Mouse (Mus musculus) MEL (cell line): ENCODE measurements around the gene Gata3. TPM values are rescaled to one million over a fixed set of nuclear protein-coding genes. Genes with fewer than 3 reads are reported as not detected.

Experiments
- DNase-seq: peaks from one replicate; pipeline ENCODE4 v3.0.0; 2011; ENCODE audit warnings: low read depth, low spot score
- H3K27ac ChIP-seq: 2 replicates; pipeline ENCODE4 v1.5.1; 2012; ENCODE audit warnings: low read depth, mild to moderate bottlenecking, control low read depth, low read length, moderate library complexity; ENCODE audit not compliant: control insufficient read depth
- H3K27me3 ChIP-seq, 2 experiments: fragments of 150-350 bp in 1 of 2; sonication (generic) in 1 of 2; 2 replicates each; pipeline ENCODE4 v1.6.1; 2012; ENCODE audit warnings: low read length in 2 of 2, mild to moderate bottlenecking in 2 of 2, improper control_type of control experiment in 1 of 2, moderate library complexity in 1 of 2; ENCODE audit not compliant: insufficient read depth in 2 of 2, control insufficient read depth in 1 of 2
- H3K36me3 ChIP-seq, 2 experiments: 2 replicates each; pipeline ENCODE4 v1.6.1; 2012 to 2014; ENCODE audit warnings: low read length in 2 of 2, improper control_type of control experiment in 1 of 2, inconsistent platforms in 1 of 2, mild to moderate bottlenecking in 1 of 2; ENCODE audit not compliant: insufficient read depth in 2 of 2, control insufficient read depth in 1 of 2
- H3K4me1 ChIP-seq, 2 experiments: fragments of 150-350 bp in 1 of 2; sonication (generic) in 1 of 2; 2 replicates each; pipeline ENCODE4 v1.6.1; 2012; ENCODE audit warnings: low read length in 2 of 2, improper control_type of control experiment in 1 of 2, mild to moderate bottlenecking in 1 of 2; ENCODE audit not compliant: insufficient read depth in 2 of 2, control insufficient read depth in 1 of 2
- H3K4me3 ChIP-seq, 2 experiments: fragments of 150-350 bp in 1 of 2; sonication (generic) in 1 of 2; 2 replicates each; pipeline ENCODE4 v1.5.1; 2012; ENCODE audit warnings: low read depth in 2 of 2, low read length in 2 of 2, mild to moderate bottlenecking in 2 of 2, moderate library complexity in 2 of 2, control low read depth in 1 of 2, improper control_type of control experiment in 1 of 2; ENCODE audit not compliant: control insufficient read depth in 1 of 2, insufficient read depth in 1 of 2
- H3K79me2 ChIP-seq: 2 replicates; pipeline ENCODE4 v1.6.1; 2012; ENCODE audit warnings: mild to moderate bottlenecking, low read length, moderate library complexity; ENCODE audit not compliant: control insufficient read depth, poor library complexity, insufficient read depth
- H3K9ac ChIP-seq: 2 replicates; pipeline ENCODE4 v1.6.1; 2012; ENCODE audit warnings: low read depth, mild to moderate bottlenecking, control low read depth, low read length, moderate library complexity; ENCODE audit not compliant: control insufficient read depth, poor library complexity, severe bottlenecking
- H3K9me3 ChIP-seq: fragments of 150-350 bp; sonication (generic); replicated peaks from 2 replicates; pipeline ENCODE4 v1.6.1; 2012; ENCODE audit warnings: mild to moderate bottlenecking, low read length, improper control_type of control experiment, moderate library complexity; ENCODE audit not compliant: insufficient read depth
- CHD1 ChIP-seq: IDR thresholded peaks from 2 replicates; pipeline ENCODE4 v1.6.1; 2012; ENCODE audit warnings: low read depth, mild to moderate bottlenecking, inconsistent platforms, low read length, improper control_type of control experiment
- CHD2 ChIP-seq: IDR thresholded peaks from 2 replicates; pipeline ENCODE4 v1.6.1; 2011; ENCODE audit warnings: low read length, improper control_type of control experiment
- E2F4 ChIP-seq: IDR thresholded peaks from 2 replicates; pipeline ENCODE4 v1.6.1; 2011; ENCODE audit warnings: low read depth, low read length, improper control_type of control experiment, borderline replicate concordance
- ELF1 ChIP-seq: IDR thresholded peaks from 2 replicates; pipeline ENCODE4 v1.6.1; 2014; ENCODE audit warnings: low read depth, mild to moderate bottlenecking, inconsistent platforms, low read length, improper control_type of control experiment, moderate library complexity
- EP300 ChIP-seq, 2 experiments: IDR thresholded peaks; 2 replicates each; pipeline ENCODE4 v1.6.1; 2011; ENCODE audit warnings: improper control_type of control experiment in 2 of 2, low read length in 2 of 2, low read depth in 1 of 2, mild to moderate bottlenecking in 1 of 2
- ETS1 ChIP-seq: IDR thresholded peaks from 2 replicates; pipeline ENCODE4 v1.6.1; 2012; ENCODE audit warnings: low read depth, mild to moderate bottlenecking, inconsistent platforms, low read length, improper control_type of control experiment, moderate library complexity
- HCFC1 ChIP-seq: IDR thresholded peaks from 2 replicates; pipeline ENCODE4 v1.6.1; 2012; ENCODE audit warnings: low read depth, mild to moderate bottlenecking, inconsistent platforms, low read length, improper control_type of control experiment, moderate library complexity
- JUND ChIP-seq: IDR thresholded peaks from 2 replicates; pipeline ENCODE4 v1.6.1; 2011; ENCODE audit warnings: low read depth, mild to moderate bottlenecking, improper control_type of control experiment, low read length
- KAT2A ChIP-seq: conservative IDR thresholded peaks from 2 replicates; pipeline ENCODE4 v1.6.1; 2012; ENCODE audit warnings: low read depth, low read length, improper control_type of control experiment, inconsistent platforms
- MAFK ChIP-seq: IDR thresholded peaks from 2 replicates; pipeline ENCODE4 v1.6.1; 2011; ENCODE audit warnings: low read depth, mild to moderate bottlenecking, low read length, improper control_type of control experiment, borderline replicate concordance
- MAX ChIP-seq: IDR thresholded peaks from 2 replicates; pipeline ENCODE4 v1.6.1; 2011; ENCODE audit warnings: low read length, improper control_type of control experiment
- MAZ ChIP-seq: IDR thresholded peaks from 2 replicates; pipeline ENCODE4 v1.6.1; 2012; ENCODE audit warnings: low read depth, mild to moderate bottlenecking, inconsistent platforms, low read length, improper control_type of control experiment
- MEF2A ChIP-seq: IDR thresholded peaks from 2 replicates; pipeline ENCODE4 v1.6.1; 2014; ENCODE audit warnings: low read depth, mild to moderate bottlenecking, inconsistent platforms, low read length, improper control_type of control experiment; ENCODE audit not compliant: poor library complexity, insufficient replicate concordance, severe bottlenecking; ENCODE audit errors: extremely low read depth
- MYB ChIP-seq: IDR thresholded peaks from 2 replicates; pipeline ENCODE4 v1.6.1; 2011; ENCODE audit warnings: mild to moderate bottlenecking, low read depth, low read length, improper control_type of control experiment
- MYC ChIP-seq: IDR thresholded peaks from 2 replicates; pipeline ENCODE4 v1.6.1; 2011; ENCODE audit warnings: low read depth, mild to moderate bottlenecking, low read length, improper control_type of control experiment, moderate library complexity
- NELFE ChIP-seq: IDR thresholded peaks from 2 replicates; pipeline ENCODE4 v1.6.1; 2011; ENCODE audit warnings: low read depth, low read length, improper control_type of control experiment
- NRF1 ChIP-seq: IDR thresholded peaks from 2 replicates; pipeline ENCODE4 v1.6.1; 2014; ENCODE audit warnings: low read depth, mild to moderate bottlenecking, inconsistent platforms, low read length, improper control_type of control experiment, moderate library complexity; ENCODE audit not compliant: poor library complexity, insufficient read depth, severe bottlenecking
- POLR2A ChIP-seq, 2 experiments: IDR thresholded peaks; 2 replicates each; pipeline ENCODE4 v1.6.1; 2011 to 2012; ENCODE audit warnings: low read length in 2 of 2, mild to moderate bottlenecking in 2 of 2, control low read depth in 1 of 2, improper control_type of control experiment in 1 of 2, low read depth in 1 of 2, moderate library complexity in 1 of 2; ENCODE audit not compliant: control insufficient read depth in 1 of 2, insufficient read depth in 1 of 2, poor library complexity in 1 of 2
- POLR2AphosphoS2 ChIP-seq: IDR thresholded peaks from 2 replicates; pipeline ENCODE4 v1.6.1; 2011; ENCODE audit warnings: low read length, improper control_type of control experiment
- POLR2AphosphoS5 ChIP-seq: IDR thresholded peaks from 2 replicates; pipeline ENCODE4 v1.6.1; 2012; ENCODE audit warnings: low read depth, borderline replicate concordance, mild to moderate bottlenecking, inconsistent platforms, low read length, moderate library complexity, mixed read lengths
- RAD21 ChIP-seq: IDR thresholded peaks from 2 replicates; pipeline ENCODE4 v1.6.1; 2011; ENCODE audit warnings: mild to moderate bottlenecking, low read depth, low read length, improper control_type of control experiment
- RCOR1 ChIP-seq: IDR thresholded peaks from 2 replicates; pipeline ENCODE4 v1.6.1; 2012; ENCODE audit warnings: low read depth, mild to moderate bottlenecking, inconsistent platforms, low read length, improper control_type of control experiment
- SIN3A ChIP-seq: IDR thresholded peaks from 2 replicates; pipeline ENCODE4 v1.6.1; 2012; ENCODE audit warnings: low read length, improper control_type of control experiment, inconsistent platforms
- SMC3 ChIP-seq: IDR thresholded peaks from 2 replicates; pipeline ENCODE4 v1.6.1; 2011; ENCODE audit warnings: low read depth, low read length, improper control_type of control experiment
- TAL1 ChIP-seq: IDR thresholded peaks from 2 replicates; pipeline ENCODE4 v1.6.1; 2012; ENCODE audit warnings: mild to moderate bottlenecking, inconsistent platforms, low read length, moderate library complexity, mixed read lengths
- TBP ChIP-seq: IDR thresholded peaks from 2 replicates; pipeline ENCODE4 v1.8.0; 2011; ENCODE audit warnings: low read depth, low read length, improper control_type of control experiment
- TCF12 ChIP-seq: IDR thresholded peaks from 2 replicates; pipeline ENCODE4 v1.6.1; 2014; ENCODE audit warnings: low read depth, mild to moderate bottlenecking, inconsistent platforms, low read length, improper control_type of control experiment, moderate library complexity
- UBTF ChIP-seq: IDR thresholded peaks from 2 replicates; pipeline ENCODE4 v1.6.1; 2012; ENCODE audit warnings: low read depth, mild to moderate bottlenecking, inconsistent platforms, low read length, improper control_type of control experiment, moderate library complexity, borderline replicate concordance; ENCODE audit not compliant: insufficient read depth
- USF1 ChIP-seq: IDR thresholded peaks from 2 replicates; pipeline ENCODE4 v1.6.1; 2014; ENCODE audit warnings: low read depth, mild to moderate bottlenecking, inconsistent platforms, low read length, improper control_type of control experiment, moderate library complexity
- USF2 ChIP-seq, 2 experiments: IDR thresholded peaks; 2 replicates each; pipeline ENCODE4 v1.6.1; 2011 to 2012; ENCODE audit warnings: improper control_type of control experiment in 2 of 2, low read length in 2 of 2, borderline replicate concordance in 1 of 2, inconsistent platforms in 1 of 2, low read depth in 1 of 2, mild to moderate bottlenecking in 1 of 2; ENCODE audit not compliant: insufficient read depth in 1 of 2
- ZC3H11A ChIP-seq: IDR thresholded peaks from 2 replicates; pipeline ENCODE4 v1.6.1; 2012; ENCODE audit warnings: low read depth, mild to moderate bottlenecking, inconsistent platforms, low read length, improper control_type of control experiment
- ZKSCAN1 ChIP-seq: IDR thresholded peaks from 2 replicates; pipeline ENCODE4 v1.6.1; 2012; ENCODE audit warnings: low read depth, mild to moderate bottlenecking, inconsistent platforms, low read length, improper control_type of control experiment, moderate library complexity
- ZMIZ1 ChIP-seq: IDR thresholded peaks from 2 replicates; pipeline ENCODE4 v1.6.1; 2012; ENCODE audit warnings: low read depth, mild to moderate bottlenecking, inconsistent platforms, low read length, improper control_type of control experiment, moderate library complexity
- ZNF384 ChIP-seq: IDR thresholded peaks from 2 replicates; pipeline ENCODE4 v1.6.1; 2012; ENCODE audit warnings: low read depth, mild to moderate bottlenecking, inconsistent platforms, low read length, improper control_type of control experiment
- polyA plus RNA-seq, 2 experiments: library from polyadenylated mRNA; stranded (reverse) in 1 of 2; unstranded in 1 of 2; fragments of >175 nt in 1 of 2; fragments of >200 nt in 1 of 2; gene quantifications; 2 replicates each; pipeline versions ENCODE4 v1.2.1 to v1.2.4; 2012; ENCODE audit warnings: low replicate concordance in 2 of 2, low read depth in 1 of 2; ENCODE audit not compliant: insufficient read length in 2 of 2, insufficient read depth in 1 of 2, missing spikeins in 1 of 2
- total RNA-seq: library from RNA; depleted of rRNA; stranded (reverse); fragments of 300-350 nt; gene quantifications from 2 replicates; pipeline ENCODE4 v1.2.3, GENCODE M21; 2012

Gata3 gene
- total and polyA plus RNA-seq, 3 experiments, result 0.12 to 2.0 TPM; not detected in 1

GRCm38 (mm10) chr2:9903854-9904560, 14.2 kb upstream of the Gata3 start:
- peak; percentile 75 for DNase-seq
- H3K79me2 ChIP-seq, result no peaks in the 10 kb centered on the region
- no peaks in the 10 kb centered on the region for H3K27me3 ChIP-seq
- H3K36me3 ChIP-seq, result peaks cover 0 to 10% of the 10 kb centered on the region in 2 experiments; a peak in 2 of 4 replicates
- TF ChIP-seq TCF12 (no peak), USF1 (no peak), TBP (0 out of 2 replicates have a peak, but pooled peaks have one; percentile 26), KAT2A (no peak), MYB (no peak), RCOR1 (no peak), ZKSCAN1 (no peak), RAD21 (peak; percentile 11; the same call in 1 of the 2 replicates), MAZ (no peak), ZC3H11A (no peak), SMC3 (no peak), CHD2 (no peak), MAX (0 out of 2 replicates have a peak, but pooled peaks have one; percentile 38), USF2 (IDR thresholded peaks at IDR 0.05; ENCODE audit: borderline replicate concordance in 1 of 2, insufficient read depth in 1 of 2, low read depth in 1 of 2, low read length in 2 of 2) (no peak), HCFC1 (no peak), JUND (no peak), ZMIZ1 (no peak), ZNF384 (no peak), MEF2A (no peak), CHD1 (no peak), MYC (peak; percentile 59), TAL1 (no peak), POLR2A (IDR thresholded peaks at IDR 0.05; ENCODE audit: control insufficient read depth in 1 of 2, insufficient read depth in 1 of 2, low read depth in 1 of 2, low read length in 2 of 2, poor library complexity in 1 of 2) (no peak), POLR2AphosphoS5 (no peak), E2F4 (no peak), ELF1 (0 out of 2 replicates have a peak, but pooled peaks have one; percentile 18), SIN3A (no peak), ETS1 (no peak), MAFK (no peak), NELFE (no peak), UBTF (no peak), NRF1 (no peak), EP300 (IDR thresholded peaks at IDR 0.05; ENCODE audit: low read depth in 1 of 2, low read length in 2 of 2) (peak; percentile 8 to 38; a peak in 2 of 4 replicates), POLR2AphosphoS2 (no peak)
- peak overlapping the region; percentile 31; the same call in 1 of the 2 replicates for H3K27ac ChIP-seq
- H3K4me1 ChIP-seq, result peaks cover 4 to 22% of the 10 kb centered on the region in 2 experiments
- H3K9ac ChIP-seq, result no peak overlapping the region
- no peaks in the 10 kb centered on the region for H3K9me3 ChIP-seq
- no peak overlapping the region; a peak in 1 of 4 replicates for H3K4me3 ChIP-seq
